Mouse (Mus musculus): Measurements from ENCODE around the gene Slc38a5. TPM values are rescaled to one million over a fixed set of nuclear protein-coding genes. Genes with fewer than 3 reads are reported as not detected.
"Not testable (repeated sequence)": the region's sequence is repeated elsewhere in the genome, so short reads cannot be mapped to it uniquely, and the experiment has no call there.

The Slc38a5 gene
- polyA plus RNA-seq, 1 experiment, result 0.06 TPM

DNA sequence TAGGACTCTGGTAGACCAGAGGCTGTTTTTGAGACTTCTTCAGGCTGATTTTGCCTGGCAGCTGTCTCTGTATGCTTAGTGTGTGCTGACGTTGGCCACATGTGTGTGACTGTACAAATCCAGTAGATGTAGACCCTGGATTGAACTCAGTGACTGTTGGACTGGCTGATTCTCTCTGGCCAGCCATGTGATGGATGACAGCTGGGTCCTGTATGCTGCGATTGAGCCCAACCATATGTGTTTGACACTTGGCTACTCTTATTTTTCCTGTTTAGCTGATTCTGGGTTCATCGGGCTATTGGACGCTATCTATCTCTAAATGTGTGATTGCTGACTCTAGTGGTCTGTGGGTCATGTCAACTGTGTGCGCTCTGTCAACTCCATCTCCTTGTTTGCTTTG, 3.1 kb downstream of the Slc38a5 start:
- H3K27me3 ChIP-seq (replicated peaks), result peaks cover 45% of the 10 kb centered on the region
- 0 out of 2 replicates have a peak, but pooled peaks cover 7% of the 10 kb centered on the region for H3K9me3 ChIP-seq
- H3K36me3 ChIP-seq (replicated peaks; ENCODE audit: low read length), result no peaks in the 10 kb centered on the region
- no peak for TF ChIP-seq FLI1 (IDR thresholded peaks at IDR 0.05; ENCODE audit: low read length)
- no peak for TF ChIP-seq GATA1 (IDR thresholded peaks at IDR 0.05; ENCODE audit: borderline replicate concordance, low read length)
- no peak overlapping the region for H3K4me3 ChIP-seq (replicated peaks)
- H3K4me1 ChIP-seq, result peaks cover 12% of the 10 kb centered on the region

GRCm38 (mm10) chrX:8288621-8289020, 17.7 kb downstream of the Slc38a5 start:
- Histone ChIP-seq H3K9me3 (peaks cover 4% of the 10 kb centered on the region), H3K36me3 (replicated peaks; ENCODE audit: low read length) (no peaks in the 10 kb centered on the region), H3K27me3 (replicated peaks) (no peaks in the 10 kb centered on the region), H3K4me1 (no peaks in the 10 kb centered on the region), H3K4me3 (replicated peaks) (no peak overlapping the region)
- no peak for TF ChIP-seq FLI1 (IDR thresholded peaks at IDR 0.05; ENCODE audit: low read length)
- TF ChIP-seq GATA1 (IDR thresholded peaks at IDR 0.05; ENCODE audit: borderline replicate concordance, low read length), result no peak

GRCm38 (mm10) chrX:8309302-8309701, 38.4 kb downstream of the Slc38a5 start:
- no peaks in the 10 kb centered on the region for H3K27me3 ChIP-seq (replicated peaks)
- TF ChIP-seq FLI1 (IDR thresholded peaks at IDR 0.05; ENCODE audit: low read length) (no peak), GATA1 (IDR thresholded peaks at IDR 0.05; ENCODE audit: borderline replicate concordance, low read length) (no peak)
- H3K9me3 ChIP-seq, result no peaks in the 10 kb centered on the region
- no peaks in the 10 kb centered on the region for H3K36me3 ChIP-seq (replicated peaks; ENCODE audit: low read length)
- no peak overlapping the region for H3K4me3 ChIP-seq (replicated peaks)
- H3K4me1 ChIP-seq, result no peaks in the 10 kb centered on the region

DNA sequence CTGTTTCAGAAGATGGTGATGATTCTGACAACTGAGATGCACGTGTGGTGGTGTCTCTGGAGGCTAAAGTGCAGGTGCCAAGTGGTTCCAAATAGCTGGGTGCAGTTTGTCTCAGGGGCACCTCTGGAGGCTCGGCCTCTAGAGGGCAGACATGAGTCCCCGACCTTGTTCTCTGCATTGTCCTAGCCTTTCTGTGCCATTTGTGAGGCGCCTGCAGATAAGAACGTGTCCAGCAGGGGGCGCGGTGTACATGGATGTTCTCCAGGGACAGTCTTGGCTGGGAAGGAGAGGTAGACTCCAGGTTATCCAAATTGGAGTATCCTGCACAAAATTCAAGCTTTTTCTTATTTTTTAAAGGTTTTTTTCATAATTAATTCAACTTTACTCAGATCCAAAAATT, 44.0 kb downstream of the Slc38a5 start:
- not testable (repeated sequence) for H3K36me3 ChIP-seq (replicated peaks; ENCODE audit: low read length); H3K9me3 ChIP-seq; H3K4me1 ChIP-seq; H3K4me3 ChIP-seq (replicated peaks); H3K27me3 ChIP-seq (replicated peaks)

GRCm38 (mm10) chrX:8327124-8327523, 56.2 kb downstream of the Slc38a5 start, which contains the start of gene Ssxb10:
TSS of gene Ssxb10 (plus strand) at chrX:8327424.
- TF ChIP-seq GATA1 (IDR thresholded peaks at IDR 0.05; ENCODE audit: borderline replicate concordance, low read length) (no peak), FLI1 (IDR thresholded peaks at IDR 0.05; ENCODE audit: low read length) (no peak)
- peaks cover 15% of the 10 kb centered on the region for H3K9me3 ChIP-seq
- H3K36me3 ChIP-seq (replicated peaks; ENCODE audit: low read length), result no peaks in the 10 kb centered on the region
- no peak within 1 kb of the TSS for H3K4me3 ChIP-seq (replicated peaks)
- no peaks in the 10 kb centered on the region for H3K4me1 ChIP-seq
- H3K27me3 ChIP-seq (replicated peaks), result no peaks in the 10 kb centered on the region

Other genes starting within 250 kb of the Slc38a5 start
- gene Suv39h1, start 196.4 kb upstream of the Slc38a5 start, polyA plus RNA-seq (2012; ENCODE audit: insufficient read depth, low replicate concordance), result 0.99 and 3.9 TPM in 2 replicates
- gene Was, start 180.6 kb upstream of the Slc38a5 start, polyA plus RNA-seq (2012; ENCODE audit: insufficient read depth, low replicate concordance), result 450 and 808 TPM in 2 replicates
- 23.4 and 38.2 TPM in 2 replicates for gene Wdr13, start 138.2 kb upstream of the Slc38a5 start, polyA plus RNA-seq (2012; ENCODE audit: insufficient read depth, low replicate concordance)
- 3.2 and 96.3 TPM in 2 replicates for gene Rbm3, start 125.3 kb upstream of the Slc38a5 start, polyA plus RNA-seq (2012; ENCODE audit: insufficient read depth, low replicate concordance)
- gene Tbc1d25, start 95.0 kb upstream of the Slc38a5 start, polyA plus RNA-seq (2012; ENCODE audit: insufficient read depth, low replicate concordance), result 1.7 and 3.1 TPM in 2 replicates
- gene Ebp, start 77.6 kb upstream of the Slc38a5 start, polyA plus RNA-seq (2012; ENCODE audit: insufficient read depth, low replicate concordance), result 3.7 and 5.7 TPM in 2 replicates
- 2.0 and 4.0 TPM in 2 replicates for gene Porcn, start 64.6 kb upstream of the Slc38a5 start, polyA plus RNA-seq (2012; ENCODE audit: insufficient read depth, low replicate concordance)
- 4.6 and 23.7 TPM in 2 replicates for gene Ftsj1, start 18.7 kb upstream of the Slc38a5 start, polyA plus RNA-seq (2012; ENCODE audit: insufficient read depth, low replicate concordance)
- not detected in 2 replicates for gene Ssxb10, start 56.3 kb downstream of the Slc38a5 start, polyA plus RNA-seq (2012; ENCODE audit: insufficient read depth, low replicate concordance)
- not detected in 2 replicates for gene Ssxb9, start 95.8 kb downstream of the Slc38a5 start, polyA plus RNA-seq (2012; ENCODE audit: insufficient read depth, low replicate concordance)
- not detected in 2 replicates for gene Ssxb1, start 142.2 kb downstream of the Slc38a5 start, polyA plus RNA-seq (2012; ENCODE audit: insufficient read depth, low replicate concordance)
- gene Ssxb2, start 190.6 kb downstream of the Slc38a5 start, polyA plus RNA-seq (2012; ENCODE audit: insufficient read depth, low replicate concordance), result not detected in 2 replicates

Data from megakaryocyte, embryonic 14.5 days (primary cell).